Mouse (Mus musculus): ENCODE results near the gene Cirbp.
"Not testable (repeated sequence)": the region's sequence is repeated elsewhere in the genome, so short reads cannot be mapped to it uniquely, and the experiment has no call there.

The Cirbp gene

GRCm38 (mm10) chr10:80207201-80207600 is 41.4 kb downstream of the Cirbp start:
- no peak for DNase-seq (ENCODE audit: extremely low read depth, low read depth, low spot score)

DNA sequence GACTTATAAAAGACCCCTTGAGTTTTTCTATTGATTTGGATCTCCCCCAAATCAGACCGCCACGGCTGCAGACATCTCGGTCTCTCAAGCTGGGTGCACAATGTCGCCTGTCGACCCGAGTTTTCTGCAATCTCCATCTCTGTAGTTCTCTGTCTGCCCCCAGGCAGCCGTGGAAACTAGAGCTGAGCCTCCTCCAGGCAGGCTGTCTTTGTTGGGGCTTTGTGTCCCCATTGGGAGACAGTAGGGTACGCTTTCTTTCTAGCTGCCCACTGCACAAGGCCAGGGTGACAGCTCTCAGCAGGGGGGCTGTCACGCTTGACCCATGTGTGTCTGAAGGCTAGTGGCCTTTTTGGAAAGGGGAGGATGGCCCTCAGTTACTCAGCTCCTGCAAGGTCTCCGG is 41.9 kb downstream of the Cirbp start:
- no peak for DNase-seq (ENCODE audit: extremely low read depth, low read depth, low spot score)

DNA sequence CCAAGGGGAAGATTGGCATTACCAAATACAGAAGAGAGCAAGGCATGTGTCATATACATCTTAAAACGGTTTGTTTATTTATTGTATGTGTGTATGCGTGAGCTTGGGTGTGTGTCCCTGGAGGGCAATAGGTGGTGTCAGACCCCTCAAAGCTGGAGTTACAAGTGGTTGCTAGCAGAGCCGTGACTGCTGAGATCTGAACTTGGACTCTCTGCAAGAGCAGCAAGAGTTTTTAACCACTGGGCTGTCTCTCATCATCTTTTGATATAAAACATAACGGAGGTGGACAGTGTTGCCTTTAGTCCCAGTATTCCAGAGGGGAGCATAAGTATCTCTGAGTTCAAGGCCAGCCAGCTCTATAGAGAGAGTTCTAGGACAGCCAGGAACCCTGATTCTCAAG is 42.5 kb downstream of the Cirbp start:
- DNase-seq (ENCODE audit: extremely low read depth, low read depth, low spot score), result no peak

GRCm38 (mm10) chr10:80208841-80209371 is 43.1 kb downstream of the Cirbp start:
- no peak for DNase-seq (ENCODE audit: extremely low read depth, low read depth, low spot score)

DNA sequence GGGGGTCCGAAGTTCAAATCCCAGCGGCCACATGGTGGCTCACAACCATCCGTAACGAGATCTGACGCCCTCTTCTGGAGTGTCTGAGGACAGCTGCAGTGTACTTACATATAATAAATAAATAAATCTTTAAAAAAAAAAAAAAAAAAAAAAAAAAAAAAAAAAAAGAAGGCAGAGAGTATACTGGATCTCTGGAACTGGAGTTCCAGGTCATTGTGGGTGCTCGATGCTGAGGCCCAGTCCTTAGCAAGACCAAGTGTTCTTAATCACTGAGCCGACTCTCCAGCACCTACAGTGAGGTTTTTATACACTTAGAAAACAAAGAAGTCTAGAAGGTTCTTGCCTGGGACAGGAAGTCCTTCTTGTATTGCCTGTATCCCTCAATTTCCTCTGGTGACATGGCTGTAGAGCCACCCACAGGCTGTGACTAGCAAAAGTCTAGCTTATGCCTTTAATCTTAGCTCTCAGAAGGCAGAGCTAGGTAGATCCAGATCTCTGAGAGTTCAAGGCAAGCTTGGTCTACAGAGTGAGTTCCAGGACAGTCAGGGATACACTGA is 45.8 kb downstream of the Cirbp start:
- not testable (repeated sequence) for DNase-seq (ENCODE audit: extremely low read depth, low read depth, low spot score)

- DNase-seq (ENCODE audit: extremely low read depth, low read depth, low spot score), result no peak
Measured at GRCm38 (mm10) chr10:80215048-80215772, 49.4 kb downstream of the Cirbp start.

GRCm38 (mm10) chr10:80220676-80221075 is 54.9 kb downstream of the Cirbp start:
- no peak for DNase-seq (ENCODE audit: extremely low read depth, low read depth, low spot score)

Measured in fat pad, adult 2 months (tissue).